Mouse (Mus musculus): ENCODE measurements around the gene Celf6.

The Celf6 gene

GRCm38 (mm10) chr9:59588252-59588651 lies 10.5 kb downstream of the Celf6 start:
- no peak for DNase-seq (ENCODE audit: low read depth, low spot score)

- DNase-seq (ENCODE audit: low read depth, low spot score), result peak; percentile 21
Measured at GRCm38 (mm10) chr9:59588710-59589671, 11.3 kb downstream of the Celf6 start.

GRCm38 (mm10) chr9:59589703-59590439 lies 12.2 kb downstream of the Celf6 start:
- no peak for DNase-seq (ENCODE audit: low read depth, low spot score)

GRCm38 (mm10) chr9:59601661-59602060 lies 23.9 kb downstream of the Celf6 start:
- DNase-seq (ENCODE audit: low read depth, low spot score), result no peak

- DNase-seq (ENCODE audit: low read depth, low spot score), result no peak
Measured at GRCm38 (mm10) chr9:59605967-59606366, 28.2 kb downstream of the Celf6 start.

GRCm38 (mm10) chr9:59610950-59611349 lies 33.2 kb downstream of the Celf6 start:
- DNase-seq (ENCODE audit: low read depth, low spot score), result no peak

- DNase-seq (ENCODE audit: low read depth, low spot score), result no peak
Measured at GRCm38 (mm10) chr9:59615797-59616196, 38.1 kb downstream of the Celf6 start.

- DNase-seq (ENCODE audit: low read depth, low spot score), result peak; percentile 100
Measured at GRCm38 (mm10) chr9:59616622-59617306, 39.0 kb downstream of the Celf6 start, which contains the start of gene Parp6. Parp6 (plus strand) TSS chr9:59617284.

GRCm38 (mm10) chr9:59617307-59617973 lies 39.7 kb downstream of the Celf6 start:
- DNase-seq (ENCODE audit: low read depth, low spot score), result no peak

- no peak for DNase-seq (ENCODE audit: low read depth, low spot score)
Measured at GRCm38 (mm10) chr9:59638372-59638771, 60.7 kb downstream of the Celf6 start.

- no peak for DNase-seq (ENCODE audit: low read depth, low spot score)
Measured at GRCm38 (mm10) chr9:59639936-59640335, 62.2 kb downstream of the Celf6 start.

GRCm38 (mm10) chr9:59641320-59641719 lies 63.6 kb downstream of the Celf6 start:
- DNase-seq (ENCODE audit: low read depth, low spot score), result no peak

GRCm38 (mm10) chr9:59649911-59650310 lies 72.2 kb downstream of the Celf6 start:
- no peak for DNase-seq (ENCODE audit: low read depth, low spot score)

- no peak for DNase-seq (ENCODE audit: low read depth, low spot score)
Measured at GRCm38 (mm10) chr9:59653371-59653770, 75.7 kb downstream of the Celf6 start.

GRCm38 (mm10) chr9:59654450-59654983 lies 76.8 kb downstream of the Celf6 start:
- no peak for DNase-seq (ENCODE audit: low read depth, low spot score)

GRCm38 (mm10) chr9:59655958-59656634 lies 78.4 kb downstream of the Celf6 start, which contains the start of gene Pkm:
Pkm (plus strand) TSS chr9:59656368.
- peak; percentile 99 for DNase-seq (ENCODE audit: low read depth, low spot score)
